Mouse (Mus musculus): ENCODE results near the gene Ipmk.
A peak's percentile ranks its signal among the peaks of the same experiment; 100 is the strongest.
"Not testable (repeated sequence)": the region's sequence is repeated elsewhere in the genome, so short reads cannot be mapped to it uniquely, and the experiment has no call there.

Ipmk gene

DNA sequence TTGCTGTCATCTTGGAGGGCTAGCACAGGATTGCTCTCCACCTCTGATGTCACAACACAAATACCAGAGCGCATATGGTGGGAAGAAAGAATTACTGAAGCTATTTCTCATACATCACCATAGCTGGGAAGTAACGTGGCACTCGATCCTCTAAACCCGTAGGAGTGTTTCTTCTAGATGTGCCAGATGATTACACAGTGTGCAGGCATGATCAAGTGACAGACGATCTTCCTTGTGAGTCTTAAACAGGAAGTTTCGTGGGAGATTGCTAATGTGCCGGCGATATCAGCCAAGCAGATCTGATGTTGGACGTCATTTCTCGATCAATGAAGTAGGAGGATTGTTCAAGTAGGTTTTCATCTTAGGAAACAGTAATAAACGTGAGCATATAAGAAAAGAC is 26.1 kb downstream of the Ipmk start:
- no peak for DNase-seq

GRCm38 (mm10) chr10:71376014-71376413 is 28.5 kb downstream of the Ipmk start:
- DNase-seq, result no peak

- DNase-seq, result no peak
Observed at GRCm38 (mm10) chr10:71380406-71380805, 32.8 kb downstream of the Ipmk start.

DNA sequence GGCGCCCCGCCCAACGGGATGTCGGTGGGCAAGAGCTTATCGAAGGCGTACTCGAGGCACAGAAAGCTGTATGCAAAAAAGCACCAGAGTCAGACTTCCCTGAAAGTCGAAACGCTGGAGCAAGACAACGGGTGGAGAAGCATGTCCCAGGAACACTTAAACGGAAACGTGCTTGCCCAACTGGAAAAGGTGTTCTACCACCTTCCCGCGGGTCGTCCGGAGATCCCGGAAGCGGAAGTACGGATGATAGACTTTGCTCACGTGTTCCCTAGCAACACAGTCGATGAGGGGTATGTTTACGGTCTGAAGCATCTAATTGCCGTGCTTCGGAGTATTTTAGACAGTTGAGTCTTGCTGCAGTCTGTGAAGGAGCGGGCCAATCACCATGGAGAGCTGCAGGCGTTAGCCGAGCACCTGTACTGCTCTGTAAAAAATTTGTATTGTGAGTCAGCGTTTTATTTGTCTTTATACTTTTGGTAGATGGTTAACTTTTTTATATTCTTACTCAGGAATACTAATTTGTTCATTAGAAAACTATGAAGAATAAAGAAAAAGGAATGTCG is 34.0 kb downstream of the Ipmk start:
- no peak for DNase-seq

- DNase-seq, result no peak
Observed at GRCm38 (mm10) chr10:71382109-71382508, 34.5 kb downstream of the Ipmk start.

DNA sequence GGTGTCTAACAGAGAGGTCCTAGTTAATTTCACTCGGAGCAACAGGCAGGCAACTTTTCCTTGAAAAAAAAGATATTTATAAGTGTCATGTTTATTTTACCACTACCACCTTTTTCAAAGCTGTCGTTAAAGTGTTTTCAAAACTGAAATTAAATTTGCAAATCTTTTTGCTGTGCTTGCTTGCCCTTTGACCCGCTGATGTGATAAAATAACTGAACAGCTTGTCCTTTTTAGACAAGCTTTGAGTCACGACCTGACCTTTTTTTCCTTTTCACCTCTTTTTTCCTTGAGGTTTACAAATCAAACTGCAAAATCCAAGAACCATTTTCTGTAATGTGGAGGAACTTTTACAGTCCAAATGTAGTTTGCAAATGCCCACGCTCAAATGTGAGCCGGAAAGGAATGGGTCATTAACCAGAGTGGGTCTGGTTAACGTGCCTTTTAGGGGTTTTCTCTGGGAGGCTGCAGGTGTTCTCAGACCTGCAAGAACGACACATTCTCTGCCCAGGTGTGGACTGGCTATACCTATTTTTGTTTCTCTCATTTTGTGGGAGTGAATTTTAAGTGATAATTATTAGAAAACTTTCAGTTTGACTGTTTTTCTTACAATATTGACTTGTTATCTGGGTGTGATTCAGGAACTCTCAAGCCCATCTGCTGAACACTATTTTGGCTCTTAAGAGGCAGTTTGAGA is 35.4 kb downstream of the Ipmk start:
- no peak for DNase-seq

- not testable (repeated sequence) for DNase-seq
Observed at GRCm38 (mm10) chr10:71383552-71383924, 36.0 kb downstream of the Ipmk start.

- no peak for DNase-seq
Observed at GRCm38 (mm10) chr10:71384159-71385044, 36.8 kb downstream of the Ipmk start.

DNA sequence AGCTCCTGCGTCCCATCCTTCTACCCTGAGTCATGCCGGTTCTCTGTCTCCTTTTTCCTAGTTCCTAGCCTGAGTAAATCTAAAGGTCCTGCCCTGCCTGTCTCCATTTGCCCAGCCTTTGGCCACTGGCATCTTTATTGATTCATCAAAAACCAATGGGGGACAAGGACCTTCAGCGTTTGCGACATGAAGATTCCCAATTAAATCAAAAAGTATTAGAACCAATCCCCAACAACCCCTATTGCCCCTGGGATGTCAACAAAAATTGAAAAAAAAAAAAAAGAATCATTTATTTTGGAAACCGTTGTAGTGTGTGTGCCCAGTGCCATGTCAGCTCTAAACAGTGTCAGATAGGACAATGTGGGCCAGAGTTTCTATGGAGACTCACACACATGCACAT is 41.7 kb downstream of the Ipmk start:
- no peak for DNase-seq

DNA sequence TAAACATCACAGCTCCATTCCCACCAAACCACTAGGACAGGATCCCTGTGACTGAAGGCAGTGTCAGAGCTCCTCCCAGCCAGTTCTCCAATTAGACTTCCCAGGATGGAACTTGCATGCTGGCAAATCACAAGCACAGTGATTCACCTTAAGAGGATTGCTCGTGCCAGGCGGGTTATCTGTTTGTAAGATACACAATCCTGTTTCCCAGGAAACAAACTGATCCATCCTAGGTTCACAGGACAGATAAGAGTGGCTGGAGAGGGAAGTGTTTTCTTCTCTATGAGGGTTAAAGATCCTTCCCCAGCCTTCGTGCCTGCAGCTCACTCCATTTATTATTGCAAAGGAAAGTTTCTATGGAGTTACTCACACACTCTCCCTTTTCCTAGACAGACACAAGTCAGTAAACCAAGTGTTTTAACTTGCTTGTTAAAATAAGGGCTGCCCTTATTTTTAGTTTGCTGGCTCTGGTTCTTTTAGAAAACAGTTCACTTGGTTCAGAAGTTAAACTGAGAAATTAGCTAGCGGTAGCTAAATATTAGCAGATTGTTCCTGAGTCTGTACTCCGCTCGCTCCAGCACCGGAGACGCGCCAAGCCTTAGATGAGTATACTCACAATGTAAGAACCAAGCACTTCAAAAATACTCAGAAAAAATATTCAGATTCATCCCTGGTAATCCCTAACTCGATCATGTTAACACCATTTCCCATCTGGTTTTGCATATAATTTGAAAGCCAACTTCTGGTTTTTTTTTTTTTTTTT is 51.0 kb downstream of the Ipmk start:
- no peak for DNase-seq

GRCm38 (mm10) chr10:71399399-71399798 is 51.8 kb downstream of the Ipmk start:
- DNase-seq, result no peak

DNA sequence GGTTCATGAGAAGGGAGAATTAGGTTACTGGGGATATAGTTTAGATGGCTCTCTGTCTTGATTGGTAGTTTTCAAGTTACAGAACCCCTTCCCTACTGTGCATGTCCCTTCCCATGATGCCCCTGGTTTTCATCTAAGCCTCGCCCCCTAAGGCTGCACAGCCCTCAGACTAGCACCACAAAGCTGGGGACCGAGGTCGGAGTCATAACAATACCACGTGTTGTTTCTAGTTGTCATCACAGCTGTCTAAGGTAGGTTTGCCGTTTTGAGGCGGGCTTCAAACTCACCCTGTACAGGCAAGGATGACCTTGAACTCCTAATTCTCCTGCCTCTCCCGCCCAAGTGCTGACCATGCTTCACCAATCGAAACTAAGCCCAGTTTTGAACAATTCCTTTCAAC is 52.4 kb downstream of the Ipmk start:
- DNase-seq, result no peak

DNA sequence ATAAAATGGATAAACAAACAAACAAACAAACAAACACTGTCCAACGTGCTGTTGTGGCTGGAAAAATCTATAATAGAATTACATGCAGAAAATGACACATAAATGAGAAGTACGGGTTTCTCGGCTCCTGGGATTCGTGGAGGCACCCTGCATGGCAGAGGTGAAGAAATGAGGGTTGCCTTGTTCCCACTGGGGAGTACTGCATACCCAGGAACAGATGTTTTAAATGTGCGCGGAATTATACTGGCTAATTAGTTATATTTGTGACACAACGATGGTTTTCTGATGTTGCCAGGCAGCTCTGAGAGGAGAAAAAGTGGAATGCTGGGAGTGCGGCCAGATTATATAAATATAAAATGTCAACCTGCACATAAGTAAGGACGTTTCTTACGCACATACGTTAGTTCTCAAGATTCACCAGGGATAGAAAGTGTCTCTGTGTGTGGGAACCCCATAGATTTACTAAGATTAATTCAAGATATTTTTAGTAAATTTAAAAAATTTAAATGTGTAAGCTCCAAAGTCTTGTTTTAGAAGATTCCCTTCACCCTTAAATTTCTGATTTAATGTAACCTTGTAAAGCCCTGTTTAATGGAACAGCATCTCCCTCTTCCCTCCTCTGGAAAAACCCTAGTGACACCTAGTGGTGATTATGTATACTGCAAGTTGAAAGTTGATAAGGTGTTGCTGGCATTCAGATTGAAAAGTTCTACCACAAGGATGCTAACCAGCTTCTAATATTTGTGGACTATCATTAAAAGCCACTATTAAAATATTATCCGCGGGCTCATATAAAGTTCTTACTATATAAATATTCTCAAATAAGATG is 53.5 kb downstream of the Ipmk start:
- peak; percentile 68 to 86 for DNase-seq

GRCm38 (mm10) chr10:71403638-71404037 is 56.1 kb downstream of the Ipmk start:
- DNase-seq, result no peak

DNA sequence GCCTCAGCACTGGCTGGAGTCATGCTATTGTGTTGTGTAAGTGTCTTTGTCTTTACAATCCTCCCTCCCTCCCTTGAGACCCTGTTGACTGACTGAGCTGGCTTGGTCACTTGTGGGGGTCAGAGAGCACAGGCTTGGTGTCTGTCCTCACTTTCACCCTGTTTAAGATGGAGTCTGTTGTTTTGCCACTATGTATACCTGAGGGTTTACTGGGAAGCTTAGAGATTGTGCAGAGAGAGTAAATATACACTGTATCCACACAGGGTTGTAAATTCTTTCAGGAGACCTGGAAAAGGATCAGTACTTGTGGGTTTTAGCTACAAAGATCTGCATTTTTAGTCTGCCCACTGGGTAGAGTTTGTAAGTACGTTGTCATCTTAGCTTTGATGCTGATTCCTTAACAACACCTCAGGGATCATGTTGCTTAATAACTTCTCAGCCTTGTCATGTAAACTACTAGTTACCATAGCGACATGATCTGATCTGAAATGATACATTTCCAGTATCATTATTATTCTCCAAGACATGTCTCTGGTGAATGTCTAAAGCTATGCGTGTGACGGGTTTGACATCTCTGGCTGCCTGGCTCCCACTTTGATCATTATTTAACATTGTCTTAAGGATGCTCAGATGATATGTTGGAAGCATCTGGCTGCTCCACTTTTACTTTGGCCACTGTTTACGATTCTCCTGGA is 58.1 kb downstream of the Ipmk start:
- DNase-seq, result no peak

DNA sequence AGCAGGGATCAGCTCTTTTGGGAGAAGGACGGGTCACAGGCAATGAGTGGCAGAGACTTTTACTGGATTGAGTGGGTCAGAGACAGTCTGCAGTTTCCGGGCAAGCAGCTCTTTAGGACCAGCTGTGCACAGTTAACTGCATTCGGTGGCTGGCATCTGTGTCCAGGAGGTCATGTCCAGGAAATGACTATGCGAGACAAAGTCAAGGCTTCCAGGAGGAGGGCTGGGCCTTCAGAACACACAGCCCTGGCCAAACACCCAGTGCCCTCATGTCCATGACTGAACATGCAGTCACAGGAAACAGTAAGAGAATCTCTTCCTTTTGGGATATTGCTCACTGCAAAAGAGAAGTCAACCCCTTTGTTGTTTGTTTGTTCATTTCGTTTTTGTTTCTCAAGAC is 62.4 kb downstream of the Ipmk start:
- DNase-seq, result no peak

DNA sequence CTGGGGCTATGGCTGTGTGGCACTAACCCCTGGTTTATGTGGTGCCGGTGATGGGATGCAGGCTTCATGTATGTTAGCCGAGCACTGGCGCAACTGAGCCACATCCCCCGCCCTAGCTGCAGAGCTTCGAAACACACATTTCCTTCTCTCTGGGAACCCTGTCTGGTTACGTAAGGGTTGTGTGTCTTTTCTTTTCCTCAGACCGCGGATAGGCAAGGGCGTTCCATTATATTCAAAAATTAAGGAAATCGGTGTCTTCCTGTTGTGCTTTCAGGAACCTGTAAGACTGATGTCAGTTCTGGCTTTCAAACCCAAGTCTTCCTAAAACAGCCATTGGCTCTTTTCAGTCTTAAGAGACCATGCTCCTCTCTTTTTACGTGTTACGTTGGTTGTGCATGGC is 65.8 kb downstream of the Ipmk start:
- DNase-seq, result no peak

DNA sequence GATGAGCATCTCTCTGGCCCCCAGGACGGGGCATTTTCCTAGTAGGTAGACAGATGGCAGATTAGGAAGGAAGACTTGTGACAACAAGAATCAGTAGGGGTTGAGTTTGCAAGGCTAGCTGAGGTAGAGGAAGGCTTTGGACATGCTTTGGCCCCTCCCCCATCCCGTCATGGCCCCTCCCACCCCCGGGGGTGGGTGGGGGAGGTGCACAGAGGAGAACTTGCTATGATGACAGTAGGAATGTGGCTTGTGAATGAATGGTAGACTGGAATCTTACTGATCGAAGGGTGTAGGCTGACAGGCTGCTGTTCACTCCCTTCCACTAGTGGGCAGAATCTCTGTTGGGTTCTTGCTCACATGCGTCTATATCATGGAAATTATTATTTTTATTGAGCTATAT is 74.0 kb downstream of the Ipmk start:
- DNase-seq, result no peak

DNA sequence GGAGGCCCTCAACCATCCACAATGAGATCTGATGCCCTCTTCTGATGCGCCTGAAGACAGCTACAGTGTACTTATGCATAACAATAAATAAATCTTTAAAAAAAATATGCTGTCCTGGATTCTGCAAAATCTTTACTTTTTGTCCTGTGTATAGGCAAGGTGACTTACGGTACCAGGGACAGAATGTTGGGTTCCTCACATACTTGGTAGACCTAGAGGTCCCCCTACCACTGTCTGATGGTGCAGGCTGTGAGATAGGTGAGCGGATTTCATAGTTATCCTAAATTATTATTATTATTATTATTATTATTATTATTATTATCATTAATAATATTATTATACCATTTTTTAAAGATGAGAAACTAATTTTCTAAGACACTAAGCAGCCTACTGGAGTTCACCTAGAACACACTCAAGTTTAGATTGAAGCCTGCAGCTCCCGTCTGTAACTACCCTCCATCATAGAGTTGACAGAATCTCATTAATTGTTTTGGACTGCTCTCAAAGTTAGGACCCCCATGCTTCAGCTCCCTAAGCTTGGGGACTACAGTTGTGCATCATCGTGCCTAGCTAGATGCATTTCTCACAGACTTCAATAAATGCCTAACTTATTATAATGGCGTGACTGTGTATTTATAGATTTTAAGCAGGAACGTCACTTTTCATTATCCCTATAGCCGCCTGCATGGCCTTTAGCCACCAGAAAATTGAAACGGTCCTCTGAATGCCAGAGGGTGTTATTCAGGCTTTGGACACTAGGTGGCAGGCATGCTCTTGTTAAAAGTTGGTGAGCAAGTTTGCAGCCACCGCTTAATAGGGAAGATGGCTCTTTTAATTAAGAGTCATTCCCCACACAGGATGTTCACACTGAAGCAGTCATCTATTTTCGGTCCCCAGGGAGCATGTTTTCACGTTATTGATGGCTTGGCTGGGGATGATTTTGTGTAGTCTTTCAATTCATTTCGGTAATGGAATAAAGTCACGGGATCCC is 74.8 kb downstream of the Ipmk start:
- DNase-seq, result peak; percentile 88 to 92

DNA sequence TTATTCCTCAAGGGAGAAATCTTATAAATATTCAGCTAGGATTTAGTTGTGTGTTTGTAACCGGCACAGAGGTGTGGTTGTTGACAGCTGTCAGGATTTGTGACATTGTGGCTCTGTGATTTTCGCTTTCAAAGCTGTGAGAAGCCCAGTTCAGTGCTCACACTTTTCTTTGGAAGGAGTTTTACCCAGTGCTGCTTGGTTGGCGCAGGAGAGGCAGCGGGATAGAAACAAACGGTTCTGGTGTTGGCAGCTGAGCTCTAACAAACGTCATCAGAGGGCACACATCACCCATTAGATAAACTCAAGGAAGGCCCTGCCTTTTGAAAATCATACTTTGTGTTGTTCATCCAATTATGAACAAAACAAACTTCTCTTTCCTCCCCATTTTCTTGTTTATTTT is 79.2 kb downstream of the Ipmk start:
- no peak for DNase-seq

Data from cerebellum, postnatal 10 days (tissue).